24 mouse cellular contexts compared by ENCODE assay signal in the genomic region with DNA sequence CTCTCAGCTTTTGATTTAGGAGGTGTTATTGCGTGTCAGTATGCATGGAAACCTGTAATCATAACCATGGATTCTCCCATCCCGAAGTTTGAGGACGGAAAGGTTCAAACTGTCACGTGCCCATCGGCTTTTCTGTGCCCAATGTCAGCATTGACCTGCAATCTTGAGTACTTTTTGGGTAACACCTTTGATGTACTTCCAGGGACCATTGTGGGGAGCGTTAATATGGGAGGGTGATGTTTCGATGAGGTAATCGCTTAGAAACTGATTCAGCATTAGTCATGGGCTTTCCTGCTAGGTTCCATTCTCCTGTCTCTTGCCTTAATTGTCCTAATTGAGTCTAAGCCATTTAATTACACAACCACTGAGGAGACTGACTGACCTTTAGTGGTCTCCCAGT. TPM values are rescaled to one million over a fixed set of nuclear protein-coding genes. Genes with fewer than 3 reads are reported as not detected.
DNase-seq lines count a peak whose midpoint lies in the region; ATAC-seq and TF ChIP-seq lines count a peak whose summit lies in the region.
"Had no signal": no experiment of that assay in that cellular context is flagged by ENCODE, and none has a peak within 500 bp of the region (broad histone marks: within the 10 kb centered on the region; RNA-seq: fewer than 3 reads in every experiment).

No protein-coding gene starts in this region.

- H3K27me3 ChIP-seq in liver, adult 2 months (ENCODE audit: control insufficient read depth, insufficient read depth, low read length), result no peaks in the 10 kb centered on the region
- no peaks in the 10 kb centered on the region for H3K27me3 ChIP-seq in liver, embryonic 11.5 days (replicated peaks; ENCODE audit: control insufficient read depth, insufficient read depth, low read length)
- no peaks in the 10 kb centered on the region for H3K27me3 ChIP-seq in midbrain, embryonic 11.5 days (ENCODE audit: control insufficient read depth, insufficient read depth, low read length)
- no peaks in the 10 kb centered on the region for H3K27me3 ChIP-seq in midbrain, postnatal 0 days (ENCODE audit: insufficient read depth, low read length)
- no peaks in the 10 kb centered on the region for H3K27me3 ChIP-seq in kidney, embryonic 15.5 days
- H3K27me3 ChIP-seq: CH12.LX, Patski had no signal

- no peak for TF ChIP-seq CTCF in liver, adult 2 months (IDR thresholded peaks at IDR 0.05; ENCODE audit: low read depth, low read length)
- TF ChIP-seq CTCF in midbrain, postnatal 0 days (IDR thresholded peaks at IDR 0.05), result no peak

- H3K27ac ChIP-seq in liver, adult 2 months (replicated peaks; ENCODE audit: insufficient read depth, low read depth, low read length), result no peak overlapping the region
- no peak overlapping the region for H3K27ac ChIP-seq in liver, embryonic 11.5 days (ENCODE audit: low read depth, low read length)
- H3K27ac ChIP-seq in midbrain, embryonic 11.5 days (ENCODE audit: low read depth, low read length), result no peak overlapping the region
- no peak overlapping the region for H3K27ac ChIP-seq in midbrain, postnatal 0 days (ENCODE audit: low read depth, low read length)
- H3K27ac ChIP-seq in kidney, embryonic 15.5 days, result no peak overlapping the region

- H3K9ac ChIP-seq in liver, adult 2 months (ENCODE audit: low read depth, low read length), result no peak overlapping the region
- H3K9ac ChIP-seq in liver, embryonic 11.5 days (ENCODE audit: low read depth, low read length), result no peak overlapping the region
- no peak overlapping the region for H3K9ac ChIP-seq in midbrain, embryonic 11.5 days (ENCODE audit: low read length)
- H3K9ac ChIP-seq in midbrain, postnatal 0 days (replicated peaks; ENCODE audit: low read length, poor library complexity, severe bottlenecking), result no peak overlapping the region
- no peak overlapping the region for H3K9ac ChIP-seq in kidney, embryonic 15.5 days

- no peak for TF ChIP-seq POLR2A in liver, adult 2 months (IDR thresholded peaks at IDR 0.05; ENCODE audit: extremely low read depth, insufficient read depth, low read length)

- peak; percentile 55 for DNase-seq in liver, adult 2 months (ENCODE audit: extremely low read depth, low read depth, low spot score)
- no peak for DNase-seq in liver, embryonic 11.5 days (ENCODE audit: low spot score)
- peak; percentile 28 for DNase-seq in midbrain, embryonic 11.5 days (ENCODE audit: low spot score, missing footprints)
- no peak for DNase-seq in midbrain, postnatal 0 days (ENCODE audit: low spot score)
- DNase-seq in 416B (ENCODE audit: low read depth), result peak; percentile 48
- DNase-seq in Muller cell, postnatal 12 days (ENCODE audit: inconsistent ontology term), result peak; percentile 66
- no peak for DNase-seq in natural killer cell, adult 2 months (ENCODE audit: low spot score in 2 of 2)
- DNase-seq: adrenal gland, adult 2 months; adrenal gland, adult 8-10 months; adrenal gland, postnatal 10 days; adrenal gland, postnatal 14 days; adrenal gland, postnatal 25 days; adrenal gland, postnatal 36 days; B cell, adult 2 months; cerebellum, adult 11 months; cerebellum, adult 11-12 months; cerebellum, adult 18-20 months; cerebellum, adult 2 months had no signal

- H3K4me1 ChIP-seq in liver, adult 2 months (ENCODE audit: control insufficient read depth, insufficient read depth, low read length), result peaks cover 4% of the 10 kb centered on the region; the same call in 1 of the 2 replicates
- peaks cover 11% of the 10 kb centered on the region; the same call in 1 of the 2 replicates for H3K4me1 ChIP-seq in liver, embryonic 11.5 days (replicated peaks; ENCODE audit: control insufficient read depth, insufficient read depth, low read length)
- H3K4me1 ChIP-seq in midbrain, embryonic 11.5 days (ENCODE audit: control insufficient read depth, insufficient read depth, low read length), result no peaks in the 10 kb centered on the region
- H3K4me1 ChIP-seq in midbrain, postnatal 0 days (ENCODE audit: insufficient read depth, low read length), result 0 out of 2 replicates have a peak, but pooled peaks cover 2% of the 10 kb centered on the region
- peaks cover 34% of the 10 kb centered on the region for H3K4me1 ChIP-seq in kidney, embryonic 15.5 days

- ATAC-seq in liver, embryonic 11.5 days (replicated peaks; ENCODE audit: low FRiP score), result no peak
- no peak for ATAC-seq in midbrain, embryonic 11.5 days (ENCODE audit: low FRiP score)
- ATAC-seq in midbrain, postnatal 0 days (ENCODE audit: low FRiP score), result no peak
- ATAC-seq in kidney, embryonic 15.5 days (replicated peaks; ENCODE audit: low FRiP score), result no peak
- ATAC-seq: activated CD4-positive, CD25-positive, alpha-beta regulatory T cell, adult 4 months; CD4-positive, CD25-positive, alpha-beta regulatory T cell, adult 4 months; Patski had no signal

- 82% methylated on average over 8 of the region's 8 CpGs for WGBS in liver, adult 2 months
- whole genome bisulfite sequencing in liver, embryonic 11.5 days, result 93% methylated on average over 8 of the region's 8 CpGs
- WGBS in midbrain, embryonic 11.5 days, result 97% methylated on average over 8 of the region's 8 CpGs
- WGBS in midbrain, postnatal 0 days, result over 99% methylated on average over 8 of the region's 8 CpGs
- WGBS in kidney, embryonic 15.5 days, result 96% methylated on average over 8 of the region's 8 CpGs

- H3K4me2 ChIP-seq in liver, embryonic 11.5 days, result no peak overlapping the region
- H3K4me2 ChIP-seq in midbrain, embryonic 11.5 days, result no peak overlapping the region
- no peak overlapping the region for H3K4me2 ChIP-seq in midbrain, postnatal 0 days (ENCODE audit: low read depth, low read length, poor library complexity, severe bottlenecking)
- H3K4me2 ChIP-seq in kidney, embryonic 15.5 days, result no peak overlapping the region

- no peak overlapping the region for H3K4me3 ChIP-seq in liver, adult 2 months (ENCODE audit: insufficient read depth, low read depth, low read length)
- H3K4me3 ChIP-seq in liver, embryonic 11.5 days (ENCODE audit: low read depth, low read length), result no peak overlapping the region
- H3K4me3 ChIP-seq in midbrain, embryonic 11.5 days (ENCODE audit: low read depth, low read length), result no peak overlapping the region
- H3K4me3 ChIP-seq in midbrain, postnatal 0 days (ENCODE audit: low read depth, low read length), result no peak overlapping the region
- H3K4me3 ChIP-seq in kidney, embryonic 15.5 days (replicated peaks), result no peak overlapping the region

- peaks cover 51% of the 10 kb centered on the region for H3K79me2 ChIP-seq in liver, adult 2 months (ENCODE audit: control insufficient read depth, insufficient read depth, low read length)

- peaks cover 2% of the 10 kb centered on the region; the same call in 1 of the 2 replicates for H3K36me3 ChIP-seq in liver, adult 2 months (ENCODE audit: control insufficient read depth, insufficient read depth, low read length)
- peaks cover 3% of the 10 kb centered on the region; the same call in 1 of the 2 replicates for H3K36me3 ChIP-seq in liver, embryonic 11.5 days (ENCODE audit: control insufficient read depth, insufficient read depth, low read length)
- H3K36me3 ChIP-seq in midbrain, embryonic 11.5 days (ENCODE audit: control insufficient read depth, insufficient read depth, low read length), result no peaks in the 10 kb centered on the region
- no peaks in the 10 kb centered on the region for H3K36me3 ChIP-seq in midbrain, postnatal 0 days (ENCODE audit: insufficient read depth, low read length)
- H3K36me3 ChIP-seq in kidney, embryonic 15.5 days, result peaks cover 9% of the 10 kb centered on the region

- no peaks in the 10 kb centered on the region for H3K9me3 ChIP-seq in liver, embryonic 11.5 days (ENCODE audit: control insufficient read depth, low read length)
- H3K9me3 ChIP-seq in midbrain, embryonic 11.5 days (ENCODE audit: control insufficient read depth, low read length), result no peaks in the 10 kb centered on the region
- no peaks in the 10 kb centered on the region for H3K9me3 ChIP-seq in midbrain, postnatal 0 days (ENCODE audit: low read length)
- H3K9me3 ChIP-seq in kidney, embryonic 15.5 days (replicated peaks), result no peaks in the 10 kb centered on the region
- H3K9me3 ChIP-seq: G1E had no signal

RNA-seq across cellular contexts. Expression of a gene that starts 24.3 kb away (rescaled TPM):
- total RNA-seq in liver, adult 2 months (2014; rRNA removed), result 14.1 and 17.3 TPM in 2 replicates
- polyA plus RNA-seq in liver, adult 2 months (2012; rRNA removed), result 14.9 and 16.5 TPM in 2 replicates
- 8.6 and 9.5 TPM in 2 replicates for polyA plus RNA-seq in liver, embryonic 11.5 days (2014; fragmentation: Nextera tagmentation; extraction: Ambion mirVana)
- polyA plus RNA-seq in midbrain, embryonic 11.5 days (2014; fragmentation: Nextera tagmentation; extraction: Ambion mirVana), result 8.7 and 8.9 TPM in 2 replicates
- 36.4 and 38.4 TPM in 2 replicates for total RNA-seq in midbrain, postnatal 0 days (2014; rRNA removed)
- 11.2 and 12.5 TPM in 2 replicates for polyA plus RNA-seq in midbrain, postnatal 0 days (2015; fragmentation: Nextera tagmentation; extraction: Ambion mirVana)
- polyA plus RNA-seq in kidney, embryonic 15.5 days (2015; fragmentation: Nextera tagmentation; extraction: Ambion mirVana), result 9.9 and 10.2 TPM in 2 replicates

RNA-seq across cellular contexts. Expression of a gene that starts 24.4 kb away (rescaled TPM):
- total RNA-seq in liver, adult 2 months (2014; rRNA removed), result 14.6 and 14.8 TPM in 2 replicates
- polyA plus RNA-seq in liver, adult 2 months (2012; rRNA removed), result 12.0 and 14.2 TPM in 2 replicates
- polyA plus RNA-seq in liver, embryonic 11.5 days (2014; fragmentation: Nextera tagmentation; extraction: Ambion mirVana), result 137 and 154 TPM in 2 replicates
- polyA plus RNA-seq in midbrain, embryonic 11.5 days (2014; fragmentation: Nextera tagmentation; extraction: Ambion mirVana), result 274 and 275 TPM in 2 replicates
- total RNA-seq in midbrain, postnatal 0 days (2014; rRNA removed), result 237 and 357 TPM in 2 replicates
- 241 and 249 TPM in 2 replicates for polyA plus RNA-seq in midbrain, postnatal 0 days (2015; fragmentation: Nextera tagmentation; extraction: Ambion mirVana)
- polyA plus RNA-seq in kidney, embryonic 15.5 days (2015; fragmentation: Nextera tagmentation; extraction: Ambion mirVana), result 162 and 170 TPM in 2 replicates

Comparison
In these comparisons a context has a peak if more than half of its experiments do, and no peak if none do; other contexts are left out.
1. DNase-seq: peak in liver, adult 2 months (single experiment), midbrain, embryonic 11.5 days (single experiment), 416B (single experiment) and Muller cell, postnatal 12 days (single experiment); none in liver, embryonic 11.5 days (single experiment), midbrain, postnatal 0 days (single experiment) and natural killer cell, adult 2 months (0 of 2).